Mouse (Mus musculus): ENCODE data around the gene Tor1b. TPM values are rescaled to one million over a fixed set of nuclear protein-coding genes. Genes with fewer than 3 reads are reported as not detected.

The Tor1b gene
- total and polyA plus RNA-seq, 3 experiments, result 33.0 to 55.6 (median 36.9) TPM

- DNase-seq (ENCODE audit: low read depth, low spot score), result no peak
- no peak overlapping the region for H3K4me3 ChIP-seq (ENCODE audit: control insufficient read depth in 1 of 2, insufficient read depth in 1 of 2, low read depth in 2 of 2, low read length in 2 of 2)
- H3K79me2 ChIP-seq (ENCODE audit: control insufficient read depth, insufficient read depth, low read length, poor library complexity), result no peaks in the 10 kb centered on the region; the same call in 1 of the 2 replicates
- peaks cover 0 to 7% of the 10 kb centered on the region in 2 experiments; a peak in 1 of 4 replicates for H3K36me3 ChIP-seq (ENCODE audit: control insufficient read depth in 1 of 2, insufficient read depth in 2 of 2, low read length in 2 of 2)
- H3K27ac ChIP-seq (ENCODE audit: control insufficient read depth, low read depth, low read length), result no peak overlapping the region
- H3K9ac ChIP-seq (ENCODE audit: control insufficient read depth, low read depth, low read length, poor library complexity, severe bottlenecking), result no peak overlapping the region
- H3K4me1 ChIP-seq (ENCODE audit: control insufficient read depth in 1 of 2, insufficient read depth in 2 of 2, low read length in 2 of 2), result peaks cover 0 to 4% of the 10 kb centered on the region in 2 experiments; a peak in 2 of 4 replicates
- H3K27me3 ChIP-seq (ENCODE audit: control insufficient read depth in 1 of 2, insufficient read depth in 2 of 2, low read length in 2 of 2), result no peaks in the 10 kb centered on the region
- TF ChIP-seq NRF1 (IDR thresholded peaks at IDR 0.05; ENCODE audit: insufficient read depth, low read depth, low read length, poor library complexity, severe bottlenecking) (no peak), MAFK (IDR thresholded peaks at IDR 0.05; ENCODE audit: borderline replicate concordance, low read depth, low read length) (no peak), POLR2AphosphoS2 (IDR thresholded peaks at IDR 0.05; ENCODE audit: low read length) (no peak), ZC3H11A (IDR thresholded peaks at IDR 0.05; ENCODE audit: low read depth, low read length) (no peak), GABPA (IDR thresholded peaks at IDR 0.05; ENCODE audit: low read depth, low read length) (no peak), RCOR1 (IDR thresholded peaks at IDR 0.05; ENCODE audit: low read depth, low read length) (no peak), ELF1 (IDR thresholded peaks at IDR 0.05; ENCODE audit: low read depth, low read length) (no peak), ETS1 (IDR thresholded peaks at IDR 0.05; ENCODE audit: low read depth, low read length) (no peak), USF2 (IDR thresholded peaks at IDR 0.05; ENCODE audit: borderline replicate concordance in 1 of 2, insufficient read depth in 1 of 2, low read depth in 1 of 2, low read length in 2 of 2) (no peak), ZKSCAN1 (IDR thresholded peaks at IDR 0.05; ENCODE audit: low read depth, low read length) (no peak), ZNF384 (IDR thresholded peaks at IDR 0.05; ENCODE audit: low read depth, low read length) (no peak), ZMIZ1 (IDR thresholded peaks at IDR 0.05; ENCODE audit: low read depth, low read length) (no peak), MAX (IDR thresholded peaks at IDR 0.05; ENCODE audit: low read length) (no peak), CHD2 (IDR thresholded peaks at IDR 0.05; ENCODE audit: low read length) (no peak), RAD21 (IDR thresholded peaks at IDR 0.05; ENCODE audit: low read depth, low read length) (no peak), EP300 (IDR thresholded peaks at IDR 0.05; ENCODE audit: low read depth in 1 of 2, low read length in 2 of 2) (no peak), NELFE (IDR thresholded peaks at IDR 0.05; ENCODE audit: low read depth, low read length) (no peak), CHD1 (IDR thresholded peaks at IDR 0.05; ENCODE audit: low read depth, low read length) (no peak), USF1 (IDR thresholded peaks at IDR 0.05; ENCODE audit: low read depth, low read length) (no peak)
- H3K9me3 ChIP-seq (replicated peaks; ENCODE audit: insufficient read depth, low read length), result no peaks in the 10 kb centered on the region
These were observed 15.0 kb upstream of the Tor1b start for GRCm38 (mm10) chr2:30937731-30938130.

- DNase-seq (ENCODE audit: low read depth, low spot score), result peak; percentile 54
- H3K9ac ChIP-seq (ENCODE audit: control insufficient read depth, low read depth, low read length, poor library complexity, severe bottlenecking), result no peak overlapping the region
- H3K27ac ChIP-seq (ENCODE audit: control insufficient read depth, low read depth, low read length), result no peak overlapping the region
- peaks cover 0 to 7% of the 10 kb centered on the region in 2 experiments; a peak in 1 of 4 replicates for H3K36me3 ChIP-seq (ENCODE audit: control insufficient read depth in 1 of 2, insufficient read depth in 2 of 2, low read length in 2 of 2)
- H3K9me3 ChIP-seq (replicated peaks; ENCODE audit: insufficient read depth, low read length), result no peaks in the 10 kb centered on the region
- peaks cover 0 to 4% of the 10 kb centered on the region in 2 experiments; a peak in 2 of 4 replicates for H3K4me1 ChIP-seq (ENCODE audit: control insufficient read depth in 1 of 2, insufficient read depth in 2 of 2, low read length in 2 of 2)
- no peak for TF ChIP-seq MAX (IDR thresholded peaks at IDR 0.05; ENCODE audit: low read length)
- TF ChIP-seq ZNF384 (IDR thresholded peaks at IDR 0.05; ENCODE audit: low read depth, low read length), result no peak
- no peak for TF ChIP-seq USF2 (IDR thresholded peaks at IDR 0.05; ENCODE audit: borderline replicate concordance in 1 of 2, insufficient read depth in 1 of 2, low read depth in 1 of 2, low read length in 2 of 2)
- no peak for TF ChIP-seq UBTF (IDR thresholded peaks at IDR 0.05; ENCODE audit: borderline replicate concordance, insufficient read depth, low read depth, low read length)
- no peak for TF ChIP-seq ELF1 (IDR thresholded peaks at IDR 0.05; ENCODE audit: low read depth, low read length)
- TF ChIP-seq BHLHE40 (IDR thresholded peaks at IDR 0.05; ENCODE audit: borderline replicate concordance, low read depth, low read length), result no peak
- no peak for TF ChIP-seq E2F4 (IDR thresholded peaks at IDR 0.05; ENCODE audit: borderline replicate concordance, low read depth, low read length)
- TF ChIP-seq POLR2A (IDR thresholded peaks at IDR 0.05; ENCODE audit: control insufficient read depth in 1 of 2, insufficient read depth in 1 of 2, low read depth in 1 of 2, low read length in 2 of 2, poor library complexity in 1 of 2), result no peak
- no peak for TF ChIP-seq CHD2 (IDR thresholded peaks at IDR 0.05; ENCODE audit: low read length)
- no peak for TF ChIP-seq MAFK (IDR thresholded peaks at IDR 0.05; ENCODE audit: borderline replicate concordance, low read depth, low read length)
- no peak for TF ChIP-seq MXI1 (IDR thresholded peaks at IDR 0.05; ENCODE audit: low read depth, low read length)
- no peak for TF ChIP-seq JUND (IDR thresholded peaks at IDR 0.05; ENCODE audit: low read depth, low read length)
- no peak for TF ChIP-seq NELFE (IDR thresholded peaks at IDR 0.05; ENCODE audit: low read depth, low read length)
- TF ChIP-seq RCOR1 (IDR thresholded peaks at IDR 0.05; ENCODE audit: low read depth, low read length), result no peak
- no peak for TF ChIP-seq ZKSCAN1 (IDR thresholded peaks at IDR 0.05; ENCODE audit: low read depth, low read length)
- no peak for TF ChIP-seq GATA1 (IDR thresholded peaks at IDR 0.05; ENCODE audit: low read depth, low read length)
- no peak for TF ChIP-seq MAZ (IDR thresholded peaks at IDR 0.05; ENCODE audit: low read depth, low read length)
- no peak for TF ChIP-seq RAD21 (IDR thresholded peaks at IDR 0.05; ENCODE audit: low read depth, low read length)
- H3K4me3 ChIP-seq (ENCODE audit: control insufficient read depth in 1 of 2, insufficient read depth in 1 of 2, low read depth in 2 of 2, low read length in 2 of 2), result peak overlapping the region in 1 of 2 experiments; percentile 25; a peak in 1 of 4 replicates
- H3K79me2 ChIP-seq (ENCODE audit: control insufficient read depth, insufficient read depth, low read length, poor library complexity), result no peaks in the 10 kb centered on the region; the same call in 1 of the 2 replicates
- H3K27me3 ChIP-seq (ENCODE audit: control insufficient read depth in 1 of 2, insufficient read depth in 2 of 2, low read length in 2 of 2), result no peaks in the 10 kb centered on the region
These were observed 14.2 kb upstream of the Tor1b start for GRCm38 (mm10) chr2:30938574-30938991.
